Mouse (Mus musculus) ES-E14 (cell line): Measurements from ENCODE around the gene Krtap5-1.

ENCODE experiments used
- CHD2 ChIP-seq: IDR thresholded peaks from 2 replicates; pipeline ENCODE4 v1.6.1; 2014; ENCODE audit warnings: mild to moderate bottlenecking, low read depth, low read length, inconsistent platforms
- HCFC1 ChIP-seq: IDR thresholded peaks from 2 replicates; pipeline ENCODE4 v1.6.1; 2012; ENCODE audit warnings: low read length, inconsistent platforms, borderline replicate concordance; ENCODE audit not compliant: insufficient read depth
- MAFK ChIP-seq: IDR thresholded peaks from 2 replicates; pipeline ENCODE4 v1.6.1; 2014; ENCODE audit warnings: mild to moderate bottlenecking, low read depth, low read length, inconsistent platforms; ENCODE audit not compliant: insufficient read depth
- ZC3H11A ChIP-seq: IDR thresholded peaks from 2 replicates; pipeline ENCODE4 v1.6.1; 2012; ENCODE audit warnings: low read depth, mild to moderate bottlenecking, inconsistent platforms, low read length, borderline replicate concordance
- ZNF384 ChIP-seq: IDR thresholded peaks from 2 replicates; pipeline ENCODE4 v1.6.1; 2012; ENCODE audit warnings: low read depth, low read length, inconsistent platforms

DNA sequence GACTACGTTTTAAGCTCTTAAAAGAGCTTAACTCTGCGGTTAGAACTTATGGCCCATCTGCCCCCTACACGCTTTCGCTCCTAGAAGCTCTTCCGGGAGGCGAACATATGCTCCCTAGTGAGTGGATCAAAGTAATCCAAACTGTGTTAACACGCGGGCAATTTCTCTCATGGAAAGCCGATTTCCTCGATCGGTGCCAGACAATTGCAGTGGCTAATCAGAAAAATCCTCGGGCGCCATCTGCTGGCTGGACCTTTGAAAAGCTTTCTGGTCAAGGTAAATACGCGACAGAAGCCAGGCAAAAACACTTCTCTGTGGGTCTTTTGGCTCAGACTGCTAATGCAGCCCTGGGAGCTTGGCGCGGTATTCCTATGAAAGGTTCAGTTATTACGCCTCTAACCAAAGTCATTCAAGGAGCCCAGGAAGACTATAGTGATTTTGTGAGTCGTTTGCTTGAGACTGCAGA is 12.3 kb downstream of the Krtap5-1 start:
- TF ChIP-seq HCFC1 (peak; percentile 61), MAFK (no peak), CHD2 (no peak), ZNF384 (no peak), ZC3H11A (no peak)
